Mouse (Mus musculus) limb, embryonic 15.5 days (tissue): Measurements from ENCODE around the gene Nsrp1. TPM values are rescaled to one million over a fixed set of nuclear protein-coding genes. Genes with fewer than 3 reads are reported as not detected.
"Not testable (repeated sequence)": the region's sequence is repeated elsewhere in the genome, so short reads cannot be mapped to it uniquely, and the experiment has no call there.

Source experiments
- ATAC-seq: fragments of 200-750 bp; cut with Nextera tagmentation; 2 replicates; pipeline ENCODE4 v1.8.0; 2017; ENCODE audit warnings: low read depth, moderate TSS enrichment; ENCODE audit not compliant: insufficient number of reproducible peaks, low FRiP score, low TSS enrichment
- H3K27ac ChIP-seq: fragments of 300-500 bp; sonication (generic); 2 replicates; pipeline ENCODE4 v1.5.1; 2015; ENCODE audit warnings: moderate library complexity, mild to moderate bottlenecking, inconsistent platforms
- H3K27me3 ChIP-seq: fragments of 300-500 bp; sonication (generic); 2 replicates; pipeline ENCODE4 v1.6.1; 2015; ENCODE audit warnings: inconsistent platforms
- H3K36me3 ChIP-seq: fragments of 300-500 bp; sonication (generic); 2 replicates; pipeline ENCODE4 v1.6.1; 2015; ENCODE audit warnings: inconsistent platforms
- H3K4me1 ChIP-seq: fragments of 300-500 bp; sonication (generic); 2 replicates; pipeline ENCODE4 v1.6.1; 2015; ENCODE audit warnings: inconsistent platforms
- H3K4me2 ChIP-seq: fragments of 300-500 bp; sonication (generic); 2 replicates; pipeline ENCODE4 v1.6.1; 2015; ENCODE audit warnings: mild to moderate bottlenecking, inconsistent platforms
- H3K4me3 ChIP-seq: fragments of 300-500 bp; sonication (generic); 2 replicates; pipeline ENCODE4 v1.5.1; 2015; ENCODE audit warnings: mild to moderate bottlenecking, inconsistent platforms
- H3K9ac ChIP-seq: fragments of 300-500 bp; sonication (generic); 2 replicates; pipeline ENCODE4 v1.6.1; 2015; ENCODE audit warnings: inconsistent platforms
- H3K9me3 ChIP-seq: fragments of 300-500 bp; sonication (generic); 2 replicates; pipeline ENCODE4 v1.6.1; 2016; ENCODE audit warnings: inconsistent platforms
- WGBS: fragments of 180-500 bp; shearing (Covaris S2); methylation state at CpG from one replicate; pipeline ENCODE4 v1.1.7; 2015; 5-methylcytosine and 5-hydroxymethylcytosine counted together
- polyA plus RNA-seq: library from polyadenylated mRNA; unstranded; fragments of >200 nt; fragmentation: Nextera tagmentation; extraction: Ambion mirVana; gene quantifications from 2 replicates; pipeline ENCODE4 v1.2.1, GENCODE M21; 2015

Gene Nsrp1
- 76.7 and 85.9 TPM in 2 replicates for polyA plus RNA-seq

DNA sequence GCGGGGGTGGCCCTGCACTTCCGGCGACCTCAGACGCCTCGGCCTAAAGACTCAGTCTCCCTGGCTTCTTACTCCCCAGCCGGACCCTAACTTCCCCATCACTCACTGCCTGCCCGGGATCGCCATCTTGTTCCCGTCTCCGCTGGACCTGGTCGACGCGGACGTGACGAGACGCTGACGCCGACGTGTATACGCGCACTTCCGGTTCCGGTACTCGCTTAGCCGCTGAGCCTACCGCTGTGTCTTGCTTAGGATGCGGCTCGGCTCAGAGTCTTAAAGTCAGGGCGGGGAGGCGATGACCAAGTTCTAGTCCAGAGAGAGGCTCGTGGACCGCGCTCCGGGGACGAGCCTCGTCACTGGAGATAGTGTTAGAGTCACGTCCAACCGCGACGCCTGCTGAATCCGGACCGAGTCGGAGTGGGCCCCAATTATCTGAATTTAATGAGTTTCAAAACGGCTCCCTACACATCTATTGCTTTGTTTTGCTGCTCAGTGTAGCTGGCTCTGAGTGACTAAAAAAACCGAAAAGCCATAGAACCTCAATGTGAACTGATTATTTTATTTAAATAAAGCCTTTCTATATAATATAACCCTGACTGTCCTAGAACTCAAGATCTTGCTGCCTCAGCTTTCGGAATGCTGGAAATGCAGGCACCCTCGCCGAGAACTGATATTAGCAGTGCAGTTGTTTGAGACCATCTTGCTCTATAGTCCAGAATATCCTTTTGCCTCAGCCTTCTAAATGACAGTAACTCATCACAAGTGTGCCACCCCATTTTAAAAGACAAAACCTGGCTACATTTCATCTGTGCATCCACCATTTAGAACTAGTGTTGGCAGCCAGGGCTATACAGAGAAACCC lies at the start of gene Nsrp1:
Nsrp1 (minus strand) TSS at position 163 of the 862 bp plus-strand sequence.
- 4% methylated on average over 48 of the region's 48 CpGs for WGBS
- H3K27ac ChIP-seq = peak within 1 kb of the TSS; percentile 90
- H3K4me3 ChIP-seq = peak within 1 kb of the TSS; percentile 77
- peaks cover 21% of the 10 kb centered on the region for H3K36me3 ChIP-seq
- H3K9me3 ChIP-seq = no peaks in the 10 kb centered on the region
- peak within 1 kb of the TSS; percentile 76 for H3K9ac ChIP-seq
- H3K4me1 ChIP-seq = peaks cover 5% of the 10 kb centered on the region
- ATAC-seq = peak; percentile 94
- H3K4me2 ChIP-seq = peak within 1 kb of the TSS; percentile 63
- H3K27me3 ChIP-seq = no peaks in the 10 kb centered on the region

DNA sequence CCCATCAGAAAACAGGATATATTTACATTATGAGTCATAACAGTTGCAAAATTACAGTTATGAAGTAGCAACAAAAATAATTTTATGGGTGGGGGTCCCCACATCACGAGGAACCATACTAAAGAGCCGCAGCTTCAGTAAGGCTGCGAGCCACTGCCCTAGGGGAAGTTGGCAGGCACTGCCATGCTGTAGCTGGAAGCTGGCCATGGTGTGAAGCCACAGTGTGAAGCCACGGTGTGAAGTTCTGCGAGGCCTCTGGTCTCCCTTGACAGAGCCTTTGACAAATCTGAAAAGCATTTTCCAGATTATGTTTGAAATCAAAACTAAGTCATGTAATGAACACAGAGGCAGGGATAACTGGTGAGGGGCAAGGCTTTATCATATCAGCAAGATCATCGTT lies 32.9 kb upstream of the Nsrp1 start:
- Histone ChIP-seq H3K4me3 (no peak overlapping the region), H3K27ac (no peak overlapping the region), H3K4me2 (no peak overlapping the region), H3K27me3 (no peaks in the 10 kb centered on the region), H3K9me3 (no peaks in the 10 kb centered on the region), H3K9ac (no peak overlapping the region), H3K36me3 (no peaks in the 10 kb centered on the region), H3K4me1 (no peaks in the 10 kb centered on the region)
- no peak for ATAC-seq
- WGBS = 58% methylated on average over 6 of the region's 6 CpGs

GRCm38 (mm10) chr11:77108442-77108841 lies 30.2 kb upstream of the Nsrp1 start:
- Histone ChIP-seq H3K4me1 (no peaks in the 10 kb centered on the region), H3K4me3 (no peak overlapping the region), H3K27ac (no peak overlapping the region), H3K36me3 (no peaks in the 10 kb centered on the region), H3K4me2 (no peak overlapping the region), H3K9me3 (no peaks in the 10 kb centered on the region), H3K27me3 (no peaks in the 10 kb centered on the region), H3K9ac (no peak overlapping the region)
- WGBS = 79% methylated on average over 6 of the region's 6 CpGs
- no peak for ATAC-seq

GRCm38 (mm10) chr11:77107872-77108271 lies 29.6 kb upstream of the Nsrp1 start:
- H3K27ac ChIP-seq, ATAC-seq, H3K9ac ChIP-seq, H3K4me2 ChIP-seq, H3K9me3 ChIP-seq, H3K4me1 ChIP-seq, H3K27me3 ChIP-seq, H3K4me3 ChIP-seq, H3K36me3 ChIP-seq: not testable (repeated sequence)
- WGBS = 81% methylated on average over 12 of the region's 12 CpGs

DNA sequence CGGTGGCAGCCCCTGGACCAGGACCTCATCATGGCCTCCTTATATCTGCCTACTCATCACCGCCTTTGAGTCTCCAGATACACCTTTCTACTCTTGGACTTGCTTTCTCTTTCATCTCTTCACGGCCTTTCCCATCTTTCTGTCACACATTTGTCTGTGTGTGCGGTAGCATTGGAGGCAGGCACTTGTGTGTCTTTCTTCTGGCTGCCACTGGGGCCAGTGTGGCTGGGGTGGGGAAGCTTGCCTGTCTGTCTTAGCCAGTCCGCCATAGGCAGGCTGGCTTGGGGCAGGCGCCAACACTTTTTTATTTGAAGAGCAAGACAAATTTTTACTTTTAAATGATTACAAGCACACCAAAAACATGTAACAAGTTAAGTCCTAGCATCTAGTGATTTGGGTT lies 28.7 kb upstream of the Nsrp1 start:
- Histone ChIP-seq H3K4me3 (no peak overlapping the region), H3K36me3 (no peaks in the 10 kb centered on the region), H3K4me2 (no peak overlapping the region), H3K27ac (no peak overlapping the region), H3K9ac (no peak overlapping the region), H3K27me3 (no peaks in the 10 kb centered on the region), H3K9me3 (no peaks in the 10 kb centered on the region), H3K4me1 (no peaks in the 10 kb centered on the region)
- no peak for ATAC-seq
- WGBS = 92% methylated on average over 6 of the region's 6 CpGs

- H3K4me1 ChIP-seq = peaks cover 8% of the 10 kb centered on the region
- no peak overlapping the region for H3K27ac ChIP-seq
- no peak overlapping the region for H3K9ac ChIP-seq
- no peak overlapping the region for H3K4me2 ChIP-seq
- 15% methylated on average over 10 of the region's 10 CpGs for WGBS
- no peak overlapping the region for H3K4me3 ChIP-seq
- H3K36me3 ChIP-seq = no peaks in the 10 kb centered on the region
- ATAC-seq = no peak
- no peaks in the 10 kb centered on the region for H3K27me3 ChIP-seq
- H3K9me3 ChIP-seq = no peaks in the 10 kb centered on the region
These were observed 22.1 kb upstream of the Nsrp1 start for GRCm38 (mm10) chr11:77100137-77100937.

GRCm38 (mm10) chr11:77098332-77098972 lies 20.2 kb upstream of the Nsrp1 start:
- Histone ChIP-seq H3K9me3 (no peaks in the 10 kb centered on the region), H3K27me3 (no peaks in the 10 kb centered on the region), H3K4me1 (peaks cover 8% of the 10 kb centered on the region), H3K9ac (no peak overlapping the region), H3K27ac (no peak overlapping the region), H3K4me3 (no peak overlapping the region), H3K36me3 (no peaks in the 10 kb centered on the region), H3K4me2 (no peak overlapping the region)
- WGBS = 73% methylated on average over 19 of the region's 19 CpGs
- no peak for ATAC-seq

DNA sequence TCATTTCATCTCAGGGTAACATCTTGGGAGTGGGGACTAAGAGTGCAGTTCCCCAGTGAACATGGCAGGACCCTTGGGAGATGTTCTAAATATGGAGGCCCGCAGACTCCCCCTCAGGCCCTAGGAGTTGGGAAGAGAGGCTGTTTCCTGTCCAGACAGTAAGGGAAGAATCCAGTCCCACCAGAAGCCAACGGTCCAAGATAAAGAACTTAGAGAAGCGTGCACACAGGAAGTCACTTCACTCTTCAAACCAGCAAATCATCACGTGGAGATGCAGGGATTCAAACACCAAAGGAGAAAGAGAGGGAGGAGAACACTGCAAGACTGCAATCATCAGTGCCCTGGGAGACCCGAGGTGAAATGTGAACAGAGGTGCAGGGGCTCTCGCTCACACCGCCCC lies 18.8 kb upstream of the Nsrp1 start:
- Histone ChIP-seq H3K36me3 (no peaks in the 10 kb centered on the region), H3K9ac (no peak overlapping the region), H3K27me3 (no peaks in the 10 kb centered on the region), H3K4me1 (peaks cover 8% of the 10 kb centered on the region), H3K9me3 (no peaks in the 10 kb centered on the region), H3K4me2 (no peak overlapping the region), H3K4me3 (no peak overlapping the region), H3K27ac (no peak overlapping the region)
- no peak for ATAC-seq
- 66% methylated on average over 7 of the region's 7 CpGs for WGBS

DNA sequence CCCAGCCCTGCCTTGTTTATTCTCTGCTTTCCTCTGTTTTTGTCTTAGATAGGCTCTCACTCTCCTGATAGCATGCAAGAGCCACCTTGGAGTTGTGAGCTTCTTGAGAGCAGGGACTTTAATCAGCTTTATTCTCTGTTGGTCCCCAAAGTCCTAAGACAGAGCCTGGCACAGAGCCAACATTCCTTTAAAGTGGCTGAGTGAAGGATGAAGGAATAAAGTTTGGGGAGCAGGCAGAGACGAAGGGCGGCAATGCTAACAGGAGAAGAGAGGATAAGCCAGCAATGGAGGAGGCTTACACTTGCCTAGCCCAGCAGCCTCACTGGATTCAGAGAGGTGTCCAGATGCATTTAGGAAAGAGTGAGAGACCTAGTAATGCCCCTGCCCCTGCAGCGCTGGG lies 18.3 kb upstream of the Nsrp1 start:
- 49% methylated on average over 3 of the region's 3 CpGs for WGBS
- no peak overlapping the region for H3K9ac ChIP-seq
- H3K36me3 ChIP-seq = no peaks in the 10 kb centered on the region
- no peak overlapping the region for H3K4me3 ChIP-seq
- H3K27me3 ChIP-seq = no peaks in the 10 kb centered on the region
- no peak overlapping the region for H3K4me2 ChIP-seq
- H3K27ac ChIP-seq = no peak overlapping the region
- ATAC-seq = no peak
- no peaks in the 10 kb centered on the region for H3K9me3 ChIP-seq
- peaks cover 8% of the 10 kb centered on the region for H3K4me1 ChIP-seq

DNA sequence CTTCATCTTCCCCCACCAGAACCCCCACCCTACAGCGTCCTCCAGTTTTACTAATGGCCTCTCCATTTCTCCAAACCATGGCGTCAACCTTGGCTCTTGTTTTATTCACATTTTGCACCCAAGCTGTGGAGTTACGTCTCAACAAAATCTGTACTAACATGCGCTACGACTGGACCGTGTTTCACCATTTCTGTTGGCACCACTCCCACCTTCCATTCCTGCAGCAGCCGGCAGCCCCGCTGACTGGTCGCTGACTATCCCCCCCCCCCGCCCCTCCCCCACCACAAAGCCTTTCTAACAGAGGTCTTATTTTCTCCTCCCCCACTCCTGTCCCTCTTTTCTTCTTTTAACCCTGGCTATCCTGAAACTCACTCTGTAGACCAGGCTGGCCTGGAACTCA lies 17.0 kb upstream of the Nsrp1 start:
- no peaks in the 10 kb centered on the region for H3K27me3 ChIP-seq
- no peak overlapping the region for H3K27ac ChIP-seq
- H3K4me1 ChIP-seq = peaks cover 6% of the 10 kb centered on the region
- no peaks in the 10 kb centered on the region for H3K9me3 ChIP-seq
- no peak for ATAC-seq
- 52% methylated on average over 10 of the region's 10 CpGs for WGBS
- H3K36me3 ChIP-seq = no peaks in the 10 kb centered on the region
- no peak overlapping the region for H3K4me3 ChIP-seq
- H3K4me2 ChIP-seq = no peak overlapping the region
- no peak overlapping the region for H3K9ac ChIP-seq

DNA sequence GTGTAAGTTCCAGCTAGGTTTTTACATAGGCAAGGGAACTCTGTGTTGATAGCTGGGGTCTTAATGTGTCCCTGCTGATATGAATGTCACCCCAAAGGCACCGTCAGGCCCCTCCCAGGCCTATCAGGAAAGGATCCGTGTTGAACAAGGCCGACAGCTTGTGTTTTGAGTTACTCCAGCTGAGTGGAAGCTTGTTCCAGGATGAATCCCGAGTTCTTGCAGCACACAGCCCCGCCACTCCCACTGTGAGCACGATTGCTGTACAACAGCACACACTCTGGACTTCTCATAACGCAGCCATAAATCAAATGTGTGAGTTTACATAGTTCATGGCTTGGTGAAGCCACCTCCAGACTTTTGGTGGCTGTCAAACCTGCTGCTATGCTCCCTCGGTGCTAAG lies 15.9 kb upstream of the Nsrp1 start:
- Histone ChIP-seq H3K27ac (no peak overlapping the region), H3K9me3 (no peaks in the 10 kb centered on the region), H3K4me3 (no peak overlapping the region), H3K27me3 (no peaks in the 10 kb centered on the region), H3K4me1 (peaks cover 5% of the 10 kb centered on the region; the same call in 1 of the 2 replicates), H3K4me2 (no peak overlapping the region), H3K9ac (no peak overlapping the region), H3K36me3 (no peaks in the 10 kb centered on the region)
- ATAC-seq = no peak
- WGBS = 55% methylated on average over 8 of the region's 8 CpGs

GRCm38 (mm10) chr11:77093208-77093607 lies 15.0 kb upstream of the Nsrp1 start:
- Histone ChIP-seq H3K9me3 (no peaks in the 10 kb centered on the region), H3K27ac (no peak overlapping the region), H3K36me3 (no peaks in the 10 kb centered on the region), H3K4me3 (peak overlapping the region; percentile 34), H3K4me2 (peak overlapping the region; percentile 54), H3K27me3 (no peaks in the 10 kb centered on the region), H3K9ac (0 out of 2 replicates have a peak overlapping the region, but pooled peaks have one; percentile 20), H3K4me1 (peaks cover 5% of the 10 kb centered on the region; the same call in 1 of the 2 replicates)
- no peak for ATAC-seq
- WGBS = 2% methylated on average over 11 of the region's 11 CpGs
